Mouse (Mus musculus) ovary, adult 10 weeks (tissue): ENCODE results near the gene Zfp81. TPM values are rescaled to one million over a fixed set of nuclear protein-coding genes. Genes with fewer than 3 reads are reported as not detected.

ENCODE experiments used
- polyA plus RNA-seq: library from polyadenylated mRNA; stranded (reverse); fragments of 350-450 nt; fragmentation: Illumina TruSeq; extraction: RNeasy Lipid Tissue Mini Kit (QIAGEN cat#74804); gene quantifications from one replicate; pipeline ENCODE4 v1.2.3, GENCODE M21; 2014

Gene Zfp81
- polyA plus RNA-seq = 86.0 TPM

DNA sequence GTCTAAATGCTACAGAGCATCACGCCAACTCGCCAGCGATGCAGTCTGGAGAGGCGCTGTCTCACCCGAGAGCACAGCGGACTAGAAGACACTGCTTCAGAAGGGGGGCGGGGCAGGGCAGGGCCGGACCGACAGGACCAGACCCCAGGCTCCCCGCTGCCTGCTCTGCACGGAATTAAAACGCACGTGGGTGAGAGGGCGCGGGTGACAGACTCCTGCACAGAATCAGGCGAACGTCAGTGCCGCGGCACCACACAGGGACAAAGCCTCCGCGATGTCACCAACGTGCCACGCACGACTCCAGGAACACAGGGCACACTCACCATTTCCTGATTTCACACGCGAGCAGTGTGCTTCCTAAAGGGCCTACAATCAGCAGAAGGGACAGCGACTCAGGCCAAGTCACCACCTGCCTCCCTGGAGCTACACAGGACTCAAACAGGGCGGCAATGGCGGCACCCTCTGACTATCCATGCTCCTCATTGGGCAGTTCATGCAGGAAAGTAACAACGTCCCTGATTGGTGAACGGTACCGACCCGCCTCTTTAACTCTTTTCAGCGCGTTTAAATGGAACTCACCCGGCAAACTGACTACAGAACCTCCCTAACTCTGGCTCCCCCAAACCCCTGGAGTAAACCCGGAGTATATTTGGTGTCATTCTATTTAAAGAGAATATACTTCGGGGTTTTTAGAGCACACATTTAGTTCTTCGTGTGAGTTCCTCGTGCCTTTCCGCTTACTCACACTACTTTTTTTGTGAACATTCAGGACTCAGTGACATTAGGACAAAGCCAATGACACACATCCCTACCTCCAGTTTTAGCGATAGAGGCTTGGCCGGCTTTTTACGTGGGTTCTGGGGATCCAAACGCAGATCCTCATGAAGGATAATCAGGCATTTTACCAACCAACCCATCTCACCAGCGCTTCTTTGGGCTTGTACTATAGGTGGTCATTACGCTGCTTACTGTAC is at the start of gene Zfp81:
TSS of gene Zfp81 (minus strand) at position 468 of the 974 bp plus-strand sequence.

DNA sequence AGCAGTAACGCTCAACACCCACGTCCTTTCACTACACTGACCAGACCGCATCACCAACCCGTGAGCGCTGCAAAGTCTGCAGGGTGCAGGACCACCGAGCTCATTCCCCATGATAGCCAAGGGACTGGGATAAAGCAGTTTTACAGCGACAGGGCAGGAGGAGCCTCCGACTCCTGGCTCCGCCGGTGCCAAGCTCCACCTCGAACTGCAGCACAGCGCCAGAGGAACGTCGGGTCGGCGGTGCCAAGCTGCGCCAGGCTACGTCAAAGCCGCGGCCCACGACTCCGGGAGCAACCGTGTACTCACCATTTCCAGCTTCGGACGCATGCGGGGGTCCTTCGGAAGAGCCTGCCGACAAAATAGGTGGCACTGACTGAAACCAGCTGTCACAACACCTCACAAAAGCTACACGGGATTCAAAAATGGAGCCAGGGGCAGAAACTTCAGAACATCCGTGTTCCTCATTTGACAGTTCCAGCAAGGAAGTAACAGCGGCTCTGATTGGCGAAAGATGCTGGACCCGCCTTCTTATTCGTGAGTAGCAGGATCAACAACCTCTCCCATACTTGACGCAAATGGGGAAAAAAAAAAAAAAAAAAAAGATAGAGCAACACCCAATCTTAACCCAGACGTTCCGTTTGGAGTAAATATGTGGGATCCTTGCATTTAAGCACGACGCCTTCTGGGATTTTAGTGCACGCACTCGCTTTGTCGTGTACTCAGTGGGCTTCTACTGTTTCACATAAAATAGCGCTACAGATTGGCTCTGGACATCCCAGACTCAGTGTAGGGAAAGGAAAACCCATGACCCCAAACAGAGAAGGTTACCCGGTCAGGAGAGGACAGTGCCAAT is 35.7 kb upstream of the Zfp81 start, which contains the start of gene Zfp101:
TSS of gene Zfp101 (minus strand) at position 460 of the 853 bp plus-strand sequence.

DNA sequence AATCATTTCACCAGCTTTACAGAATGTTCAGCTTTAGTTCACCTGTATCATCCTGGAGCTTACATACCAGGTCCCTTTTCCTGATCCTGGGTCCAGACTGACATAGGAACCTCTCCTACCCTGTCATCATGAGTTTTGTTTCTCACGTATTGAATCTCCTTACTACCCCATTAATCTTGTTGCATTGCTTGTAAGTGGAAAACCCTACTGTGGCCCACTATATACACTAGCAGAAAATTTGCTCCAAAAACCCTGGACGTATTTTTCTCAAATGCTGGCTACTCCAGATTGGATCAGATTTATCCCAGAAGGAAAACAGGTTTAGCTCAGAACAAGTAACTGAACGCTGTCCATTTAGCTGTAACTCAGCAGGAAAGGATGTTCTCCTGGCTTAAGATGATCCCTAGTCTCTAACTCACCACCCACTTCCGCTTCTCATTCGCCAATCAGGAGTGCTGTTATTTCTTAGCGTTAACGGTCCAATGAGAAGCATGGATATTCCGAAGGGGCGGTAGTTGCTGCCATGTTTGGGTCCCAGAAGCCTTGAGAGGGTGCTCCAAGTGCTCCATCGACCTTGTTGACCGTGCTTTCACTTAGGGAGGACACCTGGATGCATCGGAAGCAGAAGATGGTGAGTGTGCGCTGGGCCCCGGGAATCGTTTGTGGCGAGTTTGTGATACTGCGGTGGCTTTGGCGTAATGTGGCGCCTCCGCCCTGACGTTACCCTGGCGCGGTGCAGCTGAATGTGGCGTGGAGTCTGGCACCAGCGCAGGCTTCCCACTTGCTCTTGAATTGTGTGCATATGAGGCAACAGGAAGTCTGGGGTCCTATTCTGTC is 69.4 kb downstream of the Zfp81 start, which contains the start of gene Zfp955b:
TSS of gene Zfp955b (plus strand) at position 506 of the 837 bp plus-strand sequence.

Other genes with a start within 250 kb of the Zfp81 start
- not detected for gene Morc2b, start 219.2 kb downstream of the Zfp81 start, polyA plus RNA-seq
- gene Olfr55, start 190.4 kb downstream of the Zfp81 start, polyA plus RNA-seq = not detected
- not detected for gene Olfr239, start 167.6 kb downstream of the Zfp81 start, polyA plus RNA-seq
- gene Olfr1564, start 137.2 kb downstream of the Zfp81 start, polyA plus RNA-seq = not detected
- 58.6 TPM for gene Zfp955a, start 103.7 kb downstream of the Zfp81 start, polyA plus RNA-seq
- not detected for gene Olfr63, start 94.2 kb downstream of the Zfp81 start, polyA plus RNA-seq
- gene Zfp955b, start 69.3 kb downstream of the Zfp81 start, polyA plus RNA-seq = 31.4 TPM
- 38.9 TPM for gene Zfp101, start 35.8 kb upstream of the Zfp81 start, polyA plus RNA-seq
- not detected for gene Actl9, start 74.0 kb upstream of the Zfp81 start, polyA plus RNA-seq
- gene Adamts10, start 165.3 kb upstream of the Zfp81 start, polyA plus RNA-seq = 6.2 TPM
- 0.83 TPM for gene Myo1f, start 196.8 kb upstream of the Zfp81 start, polyA plus RNA-seq